Mouse (Mus musculus) C2C12 (cell line): Measurements from ENCODE around the gene Olfr370. TPM values are rescaled to one million over a fixed set of nuclear protein-coding genes. Genes with fewer than 3 reads are reported as not detected.
A peak's percentile ranks its signal among the peaks of the same experiment; 100 is the strongest.

Experiments
- H3K27me3 ChIP-seq: one replicate; pipeline ENCODE4 v1.6.1; 2011; ENCODE audit not compliant: control insufficient read depth, insufficient read depth, insufficient read length
- H3K36me3 ChIP-seq: one replicate; pipeline ENCODE4 v1.6.1; 2011; ENCODE audit not compliant: control insufficient read depth, insufficient read depth
- H3K4me3 ChIP-seq: one replicate; pipeline ENCODE4 v1.5.1; 2011; ENCODE audit warnings: mild to moderate bottlenecking, control low read depth; ENCODE audit not compliant: poor library complexity, insufficient read depth, severe bottlenecking
- H3K79me2 ChIP-seq: one replicate; pipeline ENCODE4 v1.6.1; 2011; ENCODE audit not compliant: control insufficient read depth, insufficient read depth
- H3K79me3 ChIP-seq: one replicate; pipeline ENCODE4 v1.6.1; 2011; ENCODE audit warnings: low read depth, control low read depth
- H3ac ChIP-seq: one replicate; pipeline ENCODE3; 2011; ENCODE audit warnings: low read depth; ENCODE audit not compliant: control insufficient read depth, insufficient read length
- CEBPB ChIP-seq: IDR thresholded peaks from one replicate; pipeline ENCODE4 v1.6.1; 2011; ENCODE audit warnings: low read depth, mild to moderate bottlenecking, control low read depth, moderate library complexity
- CTCF ChIP-seq: IDR thresholded peaks from one replicate; pipeline ENCODE4 v1.5.1; 2011; ENCODE audit not compliant: control insufficient read depth, insufficient read depth, insufficient read length
- FOSL1 ChIP-seq: IDR thresholded peaks from one replicate; pipeline ENCODE4 v1.8.0; 2011; ENCODE audit warnings: mild to moderate bottlenecking, low read length; ENCODE audit not compliant: poor library complexity, insufficient read depth, severe bottlenecking
- MAX ChIP-seq: IDR thresholded peaks from one replicate; pipeline ENCODE4 v1.6.1; 2011; ENCODE audit warnings: mild to moderate bottlenecking, control low read depth
- MYOD1 ChIP-seq: IDR thresholded peaks from one replicate; pipeline ENCODE4 v1.6.1; 2011; ENCODE audit warnings: low read depth; ENCODE audit not compliant: control insufficient read depth, insufficient read length
- MYOG ChIP-seq: IDR thresholded peaks from one replicate; pipeline ENCODE4 v1.6.1; 2011; ENCODE audit not compliant: control insufficient read depth, insufficient read length; ENCODE audit errors: extremely low read depth
- USF1 ChIP-seq: IDR thresholded peaks from one replicate; pipeline ENCODE4 v1.6.1; 2011; ENCODE audit warnings: low read depth, mild to moderate bottlenecking, control low read depth, moderate library complexity
- polyA plus RNA-seq: library from polyadenylated mRNA; unstranded; fragments of >200 nt; fragmentation: generic; extraction: Trizol; gene quantifications from one replicate; pipeline ENCODE4 v1.2.1, GENCODE M21; 2012; ENCODE audit warnings: missing spikeins

Gene Olfr370
- polyA plus RNA-seq, 1 experiment: not detected

- Histone ChIP-seq H3K27me3 (no peaks in the 10 kb centered on the region), H3K79me3 (peaks cover 28% of the 10 kb centered on the region), H3K36me3 (no peaks in the 10 kb centered on the region), H3ac (peak overlapping the region; percentile 61), H3K4me3 (peak overlapping the region; percentile 57), H3K79me2 (peaks cover 55% of the 10 kb centered on the region)
- TF ChIP-seq MYOD1 (no peak), CEBPB (peak; percentile 50)
Measured at GRCm38 (mm10) chr8:83593325-83594166, 58.0 kb downstream of the Olfr370 start.

- Histone ChIP-seq H3K79me3 (peaks cover 28% of the 10 kb centered on the region), H3ac (peak overlapping the region; percentile 61), H3K79me2 (peaks cover 46% of the 10 kb centered on the region), H3K27me3 (no peaks in the 10 kb centered on the region), H3K36me3 (no peaks in the 10 kb centered on the region), H3K4me3 (peak overlapping the region; percentile 57)
- TF ChIP-seq USF1 (no peak), CEBPB (no peak), CTCF (no peak), FOSL1 (no peak), MYOD1 (no peak), MYOG (no peak), MAX (peak; percentile 10)
Measured at GRCm38 (mm10) chr8:83594167-83595049, 58.8 kb downstream of the Olfr370 start.

Other genes with a start within 250 kb of the Olfr370 start
- not detected for gene Ucp1, start 245.4 kb upstream of the Olfr370 start, polyA plus RNA-seq
- 1.3 TPM for gene Elmod2, start 203.3 kb upstream of the Olfr370 start, polyA plus RNA-seq
- not detected for gene Mgat4d, start 187.3 kb upstream of the Olfr370 start, polyA plus RNA-seq
- gene Clgn, start 145.9 kb upstream of the Olfr370 start, polyA plus RNA-seq: not detected
- 41.6 TPM for gene Scoc, start 77.4 kb upstream of the Olfr370 start, polyA plus RNA-seq
- gene Ndufb7, start 30.9 kb downstream of the Olfr370 start, polyA plus RNA-seq: 302 TPM
- 193 TPM for gene Tecr, start 72.2 kb downstream of the Olfr370 start, polyA plus RNA-seq
- gene Dnajb1, start 72.4 kb downstream of the Olfr370 start, polyA plus RNA-seq: 41.0 TPM
- gene Gipc1, start 116.9 kb downstream of the Olfr370 start, polyA plus RNA-seq: 81.8 TPM
- gene Ptger1, start 130.9 kb downstream of the Olfr370 start, polyA plus RNA-seq: 0.56 TPM
- 26.6 TPM for gene Pkn1, start 163.4 kb downstream of the Olfr370 start, polyA plus RNA-seq
- gene Ddx39, start 179.4 kb downstream of the Olfr370 start, polyA plus RNA-seq: 271 TPM
- 114 TPM for gene Adgre5, start 205.5 kb downstream of the Olfr370 start, polyA plus RNA-seq